Mouse (Mus musculus) kidney, embryonic 15.5 days (tissue): ENCODE data around the gene Ccr10. TPM values are rescaled to one million over a fixed set of nuclear protein-coding genes. Genes with fewer than 3 reads are reported as not detected.
"Not testable (repeated sequence)": the region's sequence is repeated elsewhere in the genome, so short reads cannot be mapped to it uniquely, and the experiment has no call there.

Source experiments
- ATAC-seq: fragments of 200-750 bp; cut with Nextera tagmentation; replicated peaks from 2 replicates; pipeline ENCODE4 v1.8.0; 2017; ENCODE audit warnings: moderate TSS enrichment; ENCODE audit not compliant: low FRiP score
- H3K27ac ChIP-seq: fragments of 300-500 bp; sonication (generic); 2 replicates; pipeline ENCODE4 v1.5.1; 2015; ENCODE audit warnings: mild to moderate bottlenecking, inconsistent platforms
- H3K27me3 ChIP-seq: fragments of 300-500 bp; sonication (generic); 2 replicates; pipeline ENCODE4 v1.6.1; 2015; ENCODE audit warnings: inconsistent platforms
- H3K36me3 ChIP-seq: fragments of 300-500 bp; sonication (generic); 2 replicates; pipeline ENCODE4 v1.6.1; 2015; ENCODE audit warnings: inconsistent platforms
- H3K4me1 ChIP-seq: fragments of 300-500 bp; sonication (generic); 2 replicates; pipeline ENCODE4 v1.6.1; 2015; ENCODE audit warnings: inconsistent platforms
- H3K4me2 ChIP-seq: fragments of 300-500 bp; sonication (generic); 2 replicates; pipeline ENCODE4 v1.6.1; 2015; ENCODE audit warnings: moderate library complexity, mild to moderate bottlenecking, inconsistent platforms
- H3K4me3 ChIP-seq: fragments of 300-500 bp; sonication (generic); replicated peaks from 2 replicates; pipeline ENCODE4 v1.5.1; 2015; ENCODE audit warnings: mild to moderate bottlenecking, inconsistent platforms
- H3K9ac ChIP-seq: fragments of 300-500 bp; sonication (generic); 2 replicates; pipeline ENCODE4 v1.6.1; 2015; ENCODE audit warnings: mild to moderate bottlenecking, inconsistent platforms
- H3K9me3 ChIP-seq: fragments of 300-500 bp; sonication (generic); replicated peaks from 2 replicates; pipeline ENCODE4 v1.6.1; 2016; ENCODE audit warnings: inconsistent platforms
- WGBS: fragments of 180-500 bp; shearing (Covaris S2); methylation state at CpG from one replicate; pipeline ENCODE4 v1.1.7; 2015; ENCODE audit warnings: mixed read lengths; 5-methylcytosine and 5-hydroxymethylcytosine counted together
- polyA plus RNA-seq: library from polyadenylated mRNA; unstranded; fragments of >200 nt; fragmentation: Nextera tagmentation; extraction: Ambion mirVana; gene quantifications from 2 replicates; pipeline ENCODE4 v1.2.1, GENCODE M21; 2015

Gene Ccr10
- polyA plus RNA-seq, 1 experiment from 2014 or later: 0.78 TPM

DNA sequence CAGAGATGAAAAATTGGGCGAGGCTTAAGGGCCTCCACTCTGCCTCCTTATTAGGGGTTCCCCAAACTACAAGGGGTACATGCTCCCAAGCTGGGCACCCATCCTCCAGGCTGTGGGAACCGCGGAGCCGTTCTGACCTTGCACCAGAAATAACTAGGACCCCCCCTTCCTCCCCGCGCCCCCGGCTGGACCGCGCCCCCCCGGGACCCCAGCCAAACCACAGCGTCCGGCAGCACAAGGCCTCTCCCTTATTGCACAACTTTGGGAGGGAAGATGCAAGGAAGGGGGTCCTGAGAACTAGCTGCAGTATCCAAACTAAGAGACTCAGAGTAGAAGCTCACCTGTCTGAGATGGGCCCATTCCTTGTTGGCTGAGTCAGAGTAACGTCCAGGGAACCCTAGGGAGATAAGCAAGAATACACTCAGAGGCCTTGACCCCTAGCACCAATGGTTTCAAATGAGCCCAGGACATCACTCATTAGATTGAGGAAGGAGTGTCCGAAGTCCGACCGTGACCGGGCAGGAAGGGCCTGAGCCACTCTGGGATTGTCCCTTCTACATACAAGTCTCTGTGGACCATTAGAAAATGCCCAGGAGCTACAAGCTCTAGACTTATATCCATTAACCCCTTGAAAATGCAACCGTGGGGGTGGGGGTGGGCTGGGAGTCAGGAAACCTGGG is 6.8 kb downstream of the Ccr10 start:
- Histone ChIP-seq H3K9me3 (no peaks in the 10 kb centered on the region), H3K27me3 (peaks cover 45% of the 10 kb centered on the region), H3K9ac (no peak overlapping the region), H3K4me2 (peak overlapping the region; percentile 94), H3K36me3 (peaks cover 42% of the 10 kb centered on the region), H3K4me1 (peaks cover 83% of the 10 kb centered on the region), H3K4me3 (peak overlapping the region; percentile 75), H3K27ac (no peak overlapping the region)
- 62% methylated on average over 18 of the region's 18 CpGs for WGBS
- no peak for ATAC-seq

- no peaks in the 10 kb centered on the region for H3K9me3 ChIP-seq
- no peak for ATAC-seq
- 49% methylated on average over 8 of the region's 8 CpGs for WGBS
- peaks cover 47% of the 10 kb centered on the region for H3K36me3 ChIP-seq
- peak overlapping the region; percentile 75; the same call in 1 of the 2 replicates for H3K4me3 ChIP-seq
- no peak overlapping the region for H3K9ac ChIP-seq
- peaks cover 45% of the 10 kb centered on the region for H3K27me3 ChIP-seq
- no peak overlapping the region for H3K27ac ChIP-seq
- H3K4me1 ChIP-seq: peaks cover 83% of the 10 kb centered on the region
- H3K4me2 ChIP-seq: peak overlapping the region; percentile 94
These were observed 7.3 kb downstream of the Ccr10 start for GRCm38 (mm10) chr11:101167963-101168300.

DNA sequence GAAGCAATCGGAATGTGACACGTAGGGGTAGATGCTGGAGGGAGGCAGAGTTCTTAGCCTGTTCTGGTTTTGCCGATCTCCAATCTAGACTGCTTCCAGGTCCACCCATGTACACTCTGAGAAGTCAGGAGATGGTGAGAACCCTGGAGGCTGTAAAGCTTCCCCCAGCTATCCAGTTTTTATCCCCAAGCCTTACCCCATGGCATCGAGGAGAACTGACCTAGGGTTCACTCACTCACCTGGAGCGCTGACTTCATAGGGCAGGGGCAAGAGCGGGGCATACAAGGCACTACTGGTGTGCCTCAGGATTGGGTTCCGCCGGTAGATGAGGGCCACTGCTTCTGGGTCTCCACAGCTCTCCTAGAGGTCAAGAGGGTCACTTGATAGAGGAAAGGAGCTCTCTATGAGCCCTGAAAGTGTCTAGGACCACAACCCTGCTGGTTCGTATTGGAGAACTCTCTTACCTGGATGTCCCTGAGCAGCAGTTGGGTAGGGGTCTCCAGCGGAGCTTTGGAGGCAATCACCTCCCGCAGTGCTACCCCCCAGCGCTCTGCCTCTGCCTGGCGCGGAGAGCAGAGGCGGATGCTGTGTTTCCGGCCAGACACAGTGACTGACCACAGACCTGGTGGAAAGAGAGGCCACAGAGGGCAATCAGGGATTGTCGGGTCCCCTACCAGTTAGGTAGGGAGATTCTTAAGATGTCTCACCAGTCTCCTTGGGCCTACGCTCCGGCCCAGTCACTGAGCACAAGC is 7.9 kb downstream of the Ccr10 start:
- Histone ChIP-seq H3K9ac (no peak overlapping the region), H3K9me3 (no peaks in the 10 kb centered on the region), H3K27me3 (peaks cover 45% of the 10 kb centered on the region), H3K4me2 (peak overlapping the region; percentile 17), H3K4me1 (peaks cover 85% of the 10 kb centered on the region), H3K4me3 (no peak overlapping the region), H3K36me3 (peaks cover 53% of the 10 kb centered on the region), H3K27ac (no peak overlapping the region)
- ATAC-seq: no peak
- WGBS: 64% methylated on average over 19 of the region's 19 CpGs

GRCm38 (mm10) chr11:101166357-101166756 is 8.9 kb downstream of the Ccr10 start:
- H3K4me1 ChIP-seq: peaks cover 79% of the 10 kb centered on the region
- H3K27ac ChIP-seq: no peak overlapping the region
- peaks cover 45% of the 10 kb centered on the region for H3K27me3 ChIP-seq
- H3K36me3 ChIP-seq: peaks cover 63% of the 10 kb centered on the region
- ATAC-seq: no peak
- no peak overlapping the region for H3K4me3 ChIP-seq
- H3K9ac ChIP-seq: no peak overlapping the region
- 67% methylated on average over 14 of the region's 14 CpGs for WGBS
- no peaks in the 10 kb centered on the region for H3K9me3 ChIP-seq
- H3K4me2 ChIP-seq: no peak overlapping the region

GRCm38 (mm10) chr11:101164677-101165580 is 10.3 kb downstream of the Ccr10 start:
- Histone ChIP-seq H3K36me3 (peaks cover 66% of the 10 kb centered on the region), H3K9ac (no peak overlapping the region), H3K4me1 (peaks cover 69% of the 10 kb centered on the region), H3K4me2 (peak overlapping the region; percentile 68), H3K9me3 (no peaks in the 10 kb centered on the region), H3K4me3 (peak overlapping the region; percentile 36; the same call in 1 of the 2 replicates), H3K27ac (no peak overlapping the region), H3K27me3 (peaks cover 45% of the 10 kb centered on the region)
- ATAC-seq: no peak
- 34% methylated on average over 35 of the region's 35 CpGs for WGBS

DNA sequence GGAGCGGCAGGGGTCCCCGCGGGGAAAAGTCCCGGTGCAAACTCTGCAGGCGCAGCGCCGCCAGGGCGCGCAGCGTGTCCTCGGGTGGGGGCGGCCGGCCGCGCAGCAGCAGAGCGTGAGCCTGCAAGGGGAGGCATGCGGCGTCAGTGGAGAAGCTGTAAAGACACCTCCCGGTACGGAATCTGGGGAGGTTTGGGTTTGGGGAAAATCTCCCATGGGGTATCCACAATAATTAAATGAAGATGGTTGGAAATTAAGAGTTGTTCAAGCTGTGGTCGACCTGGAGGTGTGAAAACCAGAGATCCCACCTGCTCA is 10.9 kb downstream of the Ccr10 start:
- H3K27me3 ChIP-seq: peaks cover 45% of the 10 kb centered on the region
- no peak for ATAC-seq
- H3K4me1 ChIP-seq: peaks cover 63% of the 10 kb centered on the region
- peak overlapping the region; percentile 36 for H3K4me3 ChIP-seq
- peak overlapping the region; percentile 36; the same call in 1 of the 2 replicates for H3K9ac ChIP-seq
- no peaks in the 10 kb centered on the region for H3K9me3 ChIP-seq
- 28% methylated on average over 21 of the region's 21 CpGs for WGBS
- peak overlapping the region; percentile 68 for H3K4me2 ChIP-seq
- no peak overlapping the region for H3K27ac ChIP-seq
- peaks cover 66% of the 10 kb centered on the region for H3K36me3 ChIP-seq

DNA sequence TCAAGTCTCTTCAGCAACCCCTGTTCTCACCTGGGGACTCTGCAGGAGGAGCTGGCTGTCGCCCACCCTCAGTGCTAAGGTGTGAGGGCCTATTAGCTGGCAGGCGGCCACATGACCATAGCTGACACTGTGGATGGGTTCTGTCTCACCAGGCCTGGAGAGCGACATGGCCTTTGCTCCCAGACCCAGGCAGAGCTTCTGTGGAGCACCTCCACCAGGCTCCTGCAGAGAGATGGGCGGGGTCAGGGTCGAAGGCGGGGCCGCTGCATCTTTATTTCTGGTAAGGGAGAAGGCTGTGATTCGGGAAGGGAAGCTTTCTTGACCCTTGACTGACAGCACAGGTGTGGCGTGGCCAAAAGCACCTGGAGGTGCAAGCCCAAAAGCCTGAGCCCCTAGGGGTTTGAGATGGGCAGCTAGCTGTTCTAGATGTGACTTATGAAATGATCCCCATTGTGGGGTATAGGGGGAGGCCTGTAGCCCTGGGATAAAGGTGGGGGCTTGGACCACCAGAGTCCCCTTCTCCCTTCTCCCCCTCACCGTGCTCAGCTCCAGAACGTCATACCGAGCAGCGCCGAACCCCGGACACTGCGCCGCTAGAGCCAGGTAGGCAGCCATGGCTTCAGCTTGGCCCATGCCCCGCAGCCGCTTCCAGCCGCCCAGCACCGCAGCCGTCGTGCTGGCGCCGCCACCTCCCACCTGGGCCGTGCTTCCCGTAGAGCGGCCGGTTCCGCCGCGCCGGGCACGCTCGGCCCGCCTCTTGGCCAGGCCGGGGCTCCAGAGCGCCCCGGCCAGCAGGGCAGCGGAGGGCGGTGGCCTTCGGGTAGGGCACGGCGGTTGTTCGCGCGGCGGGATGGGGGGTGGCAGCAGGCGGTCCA is 11.5 kb downstream of the Ccr10 start:
- peaks cover 57% of the 10 kb centered on the region for H3K4me1 ChIP-seq
- H3K4me2 ChIP-seq: peak overlapping the region; percentile 68
- 30% methylated on average over 48 of the region's 49 CpGs for WGBS
- peaks cover 44% of the 10 kb centered on the region for H3K27me3 ChIP-seq
- H3K9ac ChIP-seq: peak overlapping the region; percentile 36; the same call in 1 of the 2 replicates
- no peaks in the 10 kb centered on the region for H3K9me3 ChIP-seq
- H3K4me3 ChIP-seq: peak overlapping the region; percentile 36
- H3K36me3 ChIP-seq: peaks cover 66% of the 10 kb centered on the region
- ATAC-seq: peak; percentile 44; the same call in 1 of the 2 replicates
- no peak overlapping the region for H3K27ac ChIP-seq

GRCm38 (mm10) chr11:101162772-101163171 is 12.5 kb downstream of the Ccr10 start:
- H3K4me2 ChIP-seq: no peak overlapping the region
- H3K4me3 ChIP-seq: no peak overlapping the region
- no peak overlapping the region for H3K9ac ChIP-seq
- H3K36me3 ChIP-seq: peaks cover 64% of the 10 kb centered on the region
- H3K9me3 ChIP-seq: no peaks in the 10 kb centered on the region
- H3K4me1 ChIP-seq: peaks cover 48% of the 10 kb centered on the region
- peaks cover 35% of the 10 kb centered on the region for H3K27me3 ChIP-seq
- WGBS: 65% methylated on average over 5 of the region's 5 CpGs
- ATAC-seq: no peak
- no peak overlapping the region for H3K27ac ChIP-seq

DNA sequence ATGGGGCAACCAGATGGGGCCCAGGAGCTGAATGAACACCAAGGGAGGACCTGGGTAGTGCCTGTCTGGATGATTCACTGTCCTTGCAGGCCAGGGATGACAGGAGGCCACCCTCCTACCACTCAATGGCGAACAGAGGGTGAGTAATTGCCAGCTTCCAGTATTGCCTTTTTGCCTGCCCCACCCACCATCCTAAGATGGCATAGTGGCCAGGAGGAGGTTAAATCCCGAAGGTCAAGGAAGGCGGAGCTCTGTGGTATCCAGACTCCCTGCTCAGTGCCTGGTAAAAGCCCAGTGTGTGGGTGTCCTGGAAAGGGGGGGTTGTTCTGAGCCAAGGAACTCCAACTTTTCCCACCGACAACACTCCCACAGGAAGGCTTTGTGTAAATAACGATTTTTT is 12.9 kb downstream of the Ccr10 start:
- Histone ChIP-seq H3K27me3 (peaks cover 34% of the 10 kb centered on the region), H3K36me3 (peaks cover 59% of the 10 kb centered on the region), H3K4me2 (no peak overlapping the region), H3K9me3 (no peaks in the 10 kb centered on the region), H3K9ac (no peak overlapping the region), H3K4me1 (peaks cover 43% of the 10 kb centered on the region), H3K27ac (no peak overlapping the region), H3K4me3 (no peak overlapping the region)
- WGBS: 53% methylated on average over 5 of the region's 5 CpGs
- no peak for ATAC-seq

- peaks cover 42% of the 10 kb centered on the region for H3K4me1 ChIP-seq
- H3K4me2 ChIP-seq: no peak overlapping the region
- H3K27ac ChIP-seq: no peak overlapping the region
- no peak overlapping the region for H3K9ac ChIP-seq
- H3K9me3 ChIP-seq: no peaks in the 10 kb centered on the region
- 88% methylated on average over 15 of the region's 15 CpGs for WGBS
- ATAC-seq: no peak
- peaks cover 52% of the 10 kb centered on the region for H3K36me3 ChIP-seq
- peaks cover 26% of the 10 kb centered on the region for H3K27me3 ChIP-seq
- no peak overlapping the region for H3K4me3 ChIP-seq
These were observed 13.7 kb downstream of the Ccr10 start for GRCm38 (mm10) chr11:101161551-101161950.

- not testable (repeated sequence) for ATAC-seq, H3K4me2 ChIP-seq, H3K9ac ChIP-seq, H3K9me3 ChIP-seq, H3K27ac ChIP-seq, H3K4me3 ChIP-seq
- Histone ChIP-seq H3K36me3 (peaks cover 46% of the 10 kb centered on the region), H3K27me3 (peaks cover 21% of the 10 kb centered on the region), H3K4me1 (peaks cover 42% of the 10 kb centered on the region)
- WGBS: 81% methylated on average over 7 of the region's 8 CpGs
These were observed 14.2 kb downstream of the Ccr10 start for GRCm38 (mm10) chr11:101160981-101161505.
